Mouse (Mus musculus) left cerebral cortex, postnatal 36 days (tissue): Measurements from ENCODE around the gene 4930503B20Rik. TPM values are rescaled to one million over a fixed set of nuclear protein-coding genes. Genes with fewer than 3 reads are reported as not detected.

Source experiments
- DNase-seq, 2 experiments: peaks; one replicate each; pipeline ENCODE4 v3.0.0; 2021 to 2022; ENCODE audit warnings: low spot score in 2 of 2, mixed read lengths in 1 of 2
- intact Hi-C: fragments of 180-260 bp; cut with DNase I; formaldehyde crosslinking; loops from one replicate; pipeline ENCODE4 v1.15.1; 2025
- total RNA-seq, 2 experiments: library from RNA; stranded (reverse); gene quantifications; 2 replicates each; pipeline ENCODE4 v1.2.3; 2021

Gene 4930503B20Rik
- total RNA-seq, result not detected

DNA sequence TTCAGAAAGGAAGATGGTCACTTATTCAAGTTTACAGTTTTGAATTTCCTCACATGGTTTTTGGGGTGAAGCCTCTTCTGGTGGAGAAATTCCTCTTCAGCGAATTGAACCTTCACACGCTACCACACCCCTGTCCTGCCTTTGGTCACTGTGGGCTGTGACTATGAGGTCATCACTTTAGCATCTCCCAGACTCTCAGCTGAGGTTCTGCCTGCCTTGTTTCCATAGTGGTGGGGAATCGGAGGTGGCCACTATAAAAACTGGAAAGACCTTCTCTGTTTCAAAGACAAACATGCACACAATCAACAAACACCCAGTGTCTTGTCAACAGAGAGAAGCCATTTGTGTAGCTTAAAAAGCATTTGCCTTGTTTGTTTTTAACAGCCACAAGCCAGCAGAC lies at the start of gene 4930503B20Rik:
Gene 4930503B20Rik (minus strand): TSS at position 101 of the 400 bp plus-strand sequence.
- intact Hi-C loops, result no loop called here
- DNase-seq, result no peak

DNA sequence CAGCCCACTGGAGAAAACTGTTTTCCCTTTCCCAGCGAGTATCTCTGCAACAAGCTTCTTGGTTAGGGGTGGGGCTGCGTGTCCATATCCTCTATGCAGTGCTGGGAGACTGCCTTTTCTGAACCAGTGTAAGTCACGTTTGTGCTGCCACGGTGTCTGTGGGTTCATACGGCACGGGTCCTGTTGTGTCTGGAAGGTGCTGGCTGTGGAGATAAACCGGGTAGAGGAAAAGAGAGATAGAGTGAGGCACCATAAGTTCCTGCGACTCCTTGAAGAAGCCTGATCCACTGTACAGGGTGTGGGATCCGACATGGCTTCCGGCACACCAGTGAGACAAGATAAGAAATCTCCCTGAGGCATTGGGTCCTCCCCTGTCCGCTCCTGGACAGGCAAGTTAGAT lies 48.9 kb upstream of the 4930503B20Rik start:
- DNase-seq, result no peak
- intact Hi-C loops, result no loop called here

DNA sequence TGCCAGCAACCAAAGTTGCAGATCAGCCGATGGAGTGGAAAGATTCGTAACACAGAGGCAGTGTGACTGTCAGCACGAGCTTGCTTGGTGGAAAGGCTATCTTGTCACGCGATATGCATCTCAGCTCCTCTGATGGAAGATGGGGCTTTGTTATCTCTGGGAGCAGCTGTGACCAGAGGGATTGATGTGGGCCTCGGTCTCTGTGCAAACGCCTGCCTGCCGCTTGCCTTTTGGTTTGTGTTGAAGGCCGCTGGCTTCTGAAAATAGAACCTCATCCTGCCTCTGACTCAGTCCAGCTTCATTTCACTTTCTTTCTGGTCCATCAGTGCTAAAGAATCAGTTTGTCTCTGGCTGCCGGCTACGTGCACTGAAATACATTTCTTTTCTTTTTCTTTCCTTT lies 47.9 kb upstream of the 4930503B20Rik start:
- no peak for DNase-seq
- intact Hi-C loops, result no loop called here

DNA sequence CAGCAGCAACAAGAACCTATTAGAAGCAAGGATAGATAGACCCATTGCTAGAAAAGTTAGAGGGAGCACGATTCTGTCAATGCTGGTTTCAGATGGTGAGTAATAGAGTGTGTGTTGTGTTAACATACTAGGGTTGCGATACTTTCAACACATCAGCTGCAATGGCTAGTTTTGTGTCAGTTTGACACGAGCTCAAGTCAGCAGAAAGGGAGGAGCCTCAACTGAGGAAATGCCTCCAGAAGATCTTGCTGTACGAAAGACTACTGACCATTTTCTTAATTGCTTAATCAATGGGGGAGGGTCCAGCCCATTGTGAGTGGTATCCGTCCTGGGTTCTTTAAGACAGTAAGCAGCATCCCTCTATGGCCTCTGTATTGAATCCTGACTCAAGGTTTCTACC lies 41.4 kb upstream of the 4930503B20Rik start:
- intact Hi-C loops, result no loop called here
- DNase-seq, result no peak

DNA sequence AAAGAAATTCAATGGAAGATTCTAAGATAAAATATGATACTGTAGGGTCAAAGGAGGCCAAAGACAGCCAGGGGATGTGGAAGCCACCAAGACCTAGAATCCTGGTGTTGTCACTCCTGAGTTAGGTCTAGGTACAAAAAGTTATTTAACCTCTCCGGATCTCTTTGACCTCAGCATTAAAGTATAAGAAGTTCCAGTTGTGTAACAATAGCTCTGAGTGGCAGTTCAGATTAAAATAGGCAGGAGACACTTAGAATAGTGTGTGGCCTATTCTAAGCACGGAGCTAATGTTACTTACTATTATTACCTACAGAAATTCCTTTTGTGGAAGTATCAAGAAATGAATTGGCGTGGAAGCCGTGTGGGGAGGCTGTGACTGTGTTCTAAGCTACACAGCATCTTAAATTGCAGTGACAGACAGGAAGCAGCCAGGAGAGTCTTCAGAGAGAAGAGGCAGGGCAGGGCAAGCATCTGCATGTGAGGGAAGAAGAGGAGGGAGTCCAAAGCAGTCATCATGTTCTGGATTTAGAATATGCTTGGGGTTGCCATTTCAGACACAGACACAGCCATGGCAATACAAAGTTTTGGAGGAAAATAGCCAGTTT lies 36.1 kb upstream of the 4930503B20Rik start:
- DNase-seq, result no peak
- intact Hi-C loops, result loop anchor here (5.0 kb wide), 1 partner anchor 85 kb away; no protein-coding TSS in a partner anchor

DNA sequence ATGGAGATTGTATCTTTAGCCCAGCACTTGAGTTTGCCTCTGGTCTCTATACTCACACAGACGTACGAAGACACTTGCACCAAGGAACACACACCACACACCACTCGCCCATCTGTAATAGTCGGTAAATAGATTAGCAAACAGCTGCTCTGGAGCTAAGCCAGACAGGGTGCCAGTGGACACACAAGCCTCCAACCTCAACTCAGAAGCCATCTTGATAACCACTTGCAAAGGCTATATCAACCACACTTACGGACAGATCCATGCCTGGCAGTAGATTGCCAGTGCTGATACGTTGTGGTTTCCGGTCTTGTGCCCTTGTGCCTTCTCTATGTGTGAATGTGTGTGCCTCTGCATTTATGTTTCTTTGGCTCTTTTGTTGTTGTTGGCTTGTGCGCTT lies 35.3 kb upstream of the 4930503B20Rik start:
- DNase-seq, result no peak
- intact Hi-C loops, result loop anchor here (5.0 kb wide), 1 partner anchor 86 kb away; no protein-coding TSS in a partner anchor

DNA sequence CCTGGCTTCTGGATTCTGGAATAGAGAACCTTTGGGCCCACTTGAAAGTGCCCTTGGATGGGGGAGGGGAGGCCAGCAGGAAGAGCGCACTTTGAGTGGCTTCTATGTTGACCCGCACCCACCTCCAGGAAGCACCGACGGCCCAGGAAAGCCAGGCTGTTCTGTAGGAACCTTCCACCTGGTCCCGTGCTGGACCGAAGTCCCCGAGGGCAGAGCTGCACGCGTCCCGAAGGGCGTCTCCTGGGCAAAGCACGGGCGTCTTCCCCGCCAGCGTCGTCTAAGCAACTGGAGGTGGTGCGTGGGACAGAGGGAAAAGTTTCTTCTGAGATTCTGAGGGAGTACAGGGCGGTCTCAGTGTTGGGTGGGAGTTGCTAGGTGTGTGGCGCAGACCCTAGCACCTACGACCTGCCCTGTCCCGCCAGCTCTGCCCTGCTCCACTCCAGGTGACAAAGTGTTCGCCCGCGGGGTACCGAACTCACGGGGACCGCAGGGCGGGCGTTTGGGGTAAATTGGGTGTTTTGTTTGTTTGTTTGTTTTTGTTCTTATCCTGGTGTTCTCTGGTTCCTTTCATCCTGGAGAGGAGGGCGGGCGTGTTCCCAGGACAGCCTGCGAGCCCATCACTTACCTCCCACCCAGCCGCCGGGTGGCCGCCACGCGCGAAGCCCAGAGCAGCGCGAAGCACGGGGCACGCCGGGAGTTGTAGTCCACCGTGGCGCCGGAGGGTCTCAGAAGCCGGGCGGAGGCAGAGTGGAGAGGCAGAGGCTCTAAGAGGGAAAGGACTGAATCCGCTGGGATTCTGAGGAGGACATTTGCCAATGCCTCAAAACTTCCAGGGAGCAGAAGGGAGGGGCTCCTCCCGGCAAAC lies 33.9 kb upstream of the 4930503B20Rik start, which contains the start of gene Samd13:
Gene Samd13 (minus strand): TSS at position 782 of the 865 bp plus-strand sequence.
- intact Hi-C loops, result loop anchor here (2.0 to 5.0 kb wide), 3 partner anchors 64 to 118 kb away; no protein-coding TSS in a partner anchor
- DNase-seq, result peak; percentile 43 to 54

DNA sequence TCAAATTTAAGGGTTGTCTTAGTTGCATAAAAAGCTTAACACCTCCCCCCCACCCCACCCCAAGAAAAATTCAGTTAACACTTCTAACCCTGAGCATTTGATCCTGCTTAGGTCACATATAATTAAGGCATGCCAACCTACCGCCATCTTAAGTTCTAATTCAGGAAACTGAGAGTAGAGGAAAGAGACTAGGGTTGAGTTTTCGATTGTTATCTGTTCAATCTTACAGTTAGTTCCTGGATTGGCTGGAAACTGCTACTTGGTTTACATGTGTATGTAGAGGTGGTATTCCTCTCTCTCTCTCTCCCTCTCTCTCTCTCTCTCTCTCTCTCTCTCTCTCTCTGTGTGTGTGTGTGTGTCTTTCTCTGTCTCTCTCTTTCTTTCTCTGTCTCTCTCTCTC lies 32.0 kb upstream of the 4930503B20Rik start:
- intact Hi-C loops, result loop anchor here (5.0 kb wide), 1 partner anchor 116 kb away; no protein-coding TSS in a partner anchor
- DNase-seq, result no peak

DNA sequence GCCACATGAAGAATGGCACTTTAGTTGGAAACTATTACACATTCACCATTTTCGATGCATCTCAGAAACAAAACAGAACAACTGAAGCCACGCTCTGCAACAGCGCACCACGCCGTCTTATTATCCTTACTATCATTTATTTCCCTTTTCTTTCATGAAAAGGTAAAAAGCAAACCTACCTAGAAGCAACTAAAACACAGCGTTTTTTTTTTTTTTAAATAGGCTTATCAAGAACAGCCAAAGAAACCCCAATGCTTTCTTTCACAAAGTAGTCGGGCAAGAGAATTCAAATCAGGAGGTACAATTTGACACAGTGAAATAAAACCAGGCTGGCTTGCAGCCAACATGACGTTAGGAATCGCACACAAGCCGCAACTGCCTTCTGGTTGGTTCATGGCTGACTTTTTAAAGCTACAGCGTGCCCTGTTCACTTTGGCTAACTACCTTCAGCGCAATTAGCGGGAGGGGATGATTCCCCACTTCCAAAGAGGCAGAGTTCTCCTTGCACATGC lies 31.1 kb upstream of the 4930503B20Rik start:
- intact Hi-C loops, result loop anchor here (5.0 kb wide), 1 partner anchor 115 kb away; no protein-coding TSS in a partner anchor
- peak; percentile 48 to 60 for DNase-seq

DNA sequence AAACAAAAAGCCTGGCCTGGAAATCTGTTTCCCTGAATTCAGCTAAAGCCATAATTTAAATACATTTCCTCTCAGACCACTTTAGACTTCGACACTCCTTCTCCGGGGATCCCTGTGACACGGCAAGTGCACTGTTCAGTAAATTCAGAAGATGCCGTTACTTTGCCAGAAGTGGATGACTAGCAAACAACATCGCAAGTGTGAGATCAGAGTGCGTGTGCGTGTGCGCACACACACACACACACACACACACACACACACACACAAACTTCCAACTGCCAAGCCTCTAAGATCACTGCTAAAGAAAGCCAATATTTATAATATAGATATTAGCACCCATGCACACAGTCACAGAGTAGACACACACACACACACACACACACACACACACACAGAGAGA lies 30.6 kb upstream of the 4930503B20Rik start:
- intact Hi-C loops, result loop anchor here (5.0 kb wide), 1 partner anchor 114 kb away; no protein-coding TSS in a partner anchor
- no peak for DNase-seq

DNA sequence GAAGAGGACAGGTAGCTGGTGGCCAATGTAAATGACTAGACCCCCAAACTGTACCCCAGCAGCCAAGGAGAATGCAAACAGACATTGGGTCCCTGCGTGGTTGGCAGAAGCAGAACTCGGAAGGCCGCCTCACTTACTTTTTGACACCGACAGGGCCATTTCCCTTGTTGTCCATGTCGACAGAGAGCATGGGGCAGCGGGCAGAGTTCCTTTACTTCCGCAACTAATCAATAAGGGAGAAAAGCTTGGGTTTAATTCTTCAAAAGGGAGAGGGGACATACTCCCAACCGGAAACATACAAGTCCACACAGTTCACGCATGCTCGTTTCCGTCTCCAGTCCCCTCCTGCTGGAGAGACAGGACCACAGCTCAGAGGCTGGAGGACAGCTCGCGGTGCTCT lies 29.5 kb upstream of the 4930503B20Rik start:
- no peak for DNase-seq
- intact Hi-C loops, result loop anchor here (5.0 kb wide), 1 partner anchor 113 kb away; no protein-coding TSS in a partner anchor

DNA sequence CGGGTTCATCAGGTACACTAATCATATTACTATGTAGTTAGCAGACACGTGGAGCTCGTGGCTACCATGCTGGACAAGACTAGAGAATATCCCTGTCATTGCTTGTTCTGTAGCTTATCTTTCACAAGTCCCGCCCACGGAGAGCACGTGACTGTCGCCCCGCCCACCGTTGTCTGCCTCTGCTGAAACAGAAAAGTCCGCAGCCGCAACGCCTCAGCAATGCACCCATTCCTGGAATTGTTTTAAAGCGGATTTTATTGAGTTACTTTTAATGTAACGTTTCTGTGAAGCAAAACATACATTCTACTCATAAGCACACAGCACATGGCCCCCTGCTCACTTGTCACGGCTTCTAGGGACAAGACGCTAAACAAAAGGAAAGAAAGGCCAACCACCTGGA lies 28.5 kb upstream of the 4930503B20Rik start:
- DNase-seq, result no peak
- intact Hi-C loops, result loop anchor here (5.0 kb wide), 1 partner anchor 112 kb away; no protein-coding TSS in a partner anchor

DNA sequence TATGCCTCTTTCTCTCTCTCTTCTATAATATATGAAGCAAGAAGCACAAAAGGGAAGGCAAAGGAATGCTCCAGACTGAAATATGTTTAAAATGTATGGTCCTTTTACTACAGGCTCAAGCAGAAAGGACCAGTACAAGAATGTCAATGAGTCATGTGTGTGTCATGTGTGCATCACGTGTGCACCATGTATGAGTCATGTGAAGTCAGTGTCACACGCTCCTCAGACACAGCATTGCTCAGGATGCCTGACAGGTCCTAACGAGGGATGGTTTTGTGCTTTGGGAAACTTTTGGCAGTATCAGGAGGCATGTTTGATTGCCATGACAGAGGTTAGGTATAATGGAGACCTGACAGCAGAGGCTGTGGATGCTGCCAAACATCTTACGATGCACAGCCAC lies 25.1 kb upstream of the 4930503B20Rik start:
- no peak for DNase-seq
- intact Hi-C loops, result no loop called here

DNA sequence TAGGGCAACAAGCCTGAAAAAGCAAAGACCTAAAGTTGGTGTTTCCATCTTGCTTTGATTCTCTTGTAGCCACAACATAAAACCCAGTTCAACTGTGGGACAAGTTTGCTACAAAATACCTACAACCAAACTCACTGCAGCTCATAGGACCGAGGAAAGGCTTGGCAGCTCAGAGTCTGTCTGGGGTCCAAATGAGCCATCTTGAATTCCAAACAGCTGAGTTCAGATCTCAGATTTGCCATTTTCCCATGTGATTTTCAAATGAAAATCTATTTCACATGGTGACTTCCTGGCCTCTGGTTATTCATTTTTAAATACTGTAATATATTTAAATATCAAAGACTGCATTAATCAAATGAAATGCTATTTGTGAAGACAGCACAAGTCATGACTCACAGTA lies 24.0 kb upstream of the 4930503B20Rik start:
- no peak for DNase-seq
- intact Hi-C loops, result no loop called here

DNA sequence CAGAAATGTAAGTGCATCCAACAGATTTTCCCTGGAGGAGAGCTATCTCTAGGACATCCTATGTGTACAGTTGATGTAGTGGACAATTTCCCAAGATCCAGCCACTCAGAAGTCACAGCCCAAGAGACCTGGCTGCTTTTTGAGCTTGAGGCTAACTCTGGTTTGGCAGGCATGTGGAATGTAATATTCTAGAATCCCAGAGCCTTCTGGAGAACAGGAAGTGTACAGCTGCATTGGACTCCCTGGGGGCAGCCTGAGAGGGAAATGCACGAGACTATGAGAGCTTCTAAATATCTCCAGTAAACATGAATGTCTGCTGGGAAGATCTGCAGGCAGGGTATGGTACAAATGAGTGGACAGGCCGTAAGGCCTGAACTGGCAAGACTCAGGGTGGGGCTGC lies 20.0 kb upstream of the 4930503B20Rik start:
- DNase-seq, result no peak
- intact Hi-C loops, result no loop called here

DNA sequence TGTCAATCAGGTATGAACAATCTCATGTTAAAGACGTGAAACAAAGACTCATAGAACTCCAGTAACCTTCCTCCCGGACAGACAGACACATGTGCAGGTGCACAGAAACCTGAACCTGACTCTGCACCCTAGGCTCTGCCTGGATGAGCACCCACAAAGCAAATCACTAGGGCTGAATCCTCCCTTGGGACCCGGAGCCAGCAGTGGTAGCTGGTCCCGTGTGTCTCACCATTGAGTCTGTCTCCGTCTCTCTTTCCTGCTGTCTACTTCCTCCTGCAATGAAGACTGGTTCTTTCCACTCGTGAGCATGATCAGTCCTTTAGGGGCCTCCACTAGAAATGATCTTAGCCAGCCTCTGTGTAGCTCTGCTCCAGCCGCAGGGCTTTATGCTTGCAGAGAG lies 10.8 kb upstream of the 4930503B20Rik start:
- no peak for DNase-seq
- intact Hi-C loops, result no loop called here

DNA sequence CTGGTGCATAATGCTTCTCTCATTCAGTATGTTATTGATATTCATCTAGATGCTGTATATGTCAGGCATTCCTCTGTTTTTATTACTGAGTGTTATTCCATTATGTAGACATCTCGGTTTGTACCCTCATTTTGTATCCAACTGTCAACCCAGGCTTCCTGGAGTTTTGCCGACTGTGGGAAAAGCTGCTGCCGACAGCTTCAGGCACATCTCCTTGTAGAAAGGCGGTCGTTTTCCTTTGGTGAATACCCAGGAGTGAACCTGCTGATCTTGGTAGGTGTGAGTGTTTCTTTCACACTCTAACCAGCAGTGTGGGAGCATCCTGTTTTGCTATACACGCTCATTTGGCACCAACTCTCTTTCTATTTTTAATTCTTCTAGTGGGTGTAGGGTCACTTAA lies 9.9 kb upstream of the 4930503B20Rik start:
- DNase-seq, result no peak

DNA sequence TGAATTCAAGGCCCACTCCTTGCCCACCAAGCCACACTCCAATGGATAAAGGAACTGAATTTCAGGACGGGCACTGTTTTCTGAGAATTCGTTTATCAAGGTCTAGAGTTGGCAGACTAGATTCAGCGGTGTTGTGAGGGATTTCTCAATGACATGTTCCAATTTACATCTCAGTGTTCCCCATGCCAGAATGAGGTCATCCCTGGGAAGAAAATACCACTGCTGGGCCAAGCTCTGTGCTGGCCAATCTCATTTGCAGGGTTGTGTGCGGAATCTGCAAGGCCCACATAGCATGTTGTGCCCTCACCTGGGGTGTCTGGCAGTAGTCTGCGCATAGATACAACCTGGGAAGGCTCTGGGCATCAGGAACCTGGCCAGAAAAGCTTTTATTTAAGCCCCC lies 8.2 kb upstream of the 4930503B20Rik start:
- DNase-seq, result no peak
- intact Hi-C loops, result no loop called here

More for the DNA sequence above, 9.9 kb upstream of the 4930503B20Rik start:
- intact Hi-C loops, result no loop called here

DNA sequence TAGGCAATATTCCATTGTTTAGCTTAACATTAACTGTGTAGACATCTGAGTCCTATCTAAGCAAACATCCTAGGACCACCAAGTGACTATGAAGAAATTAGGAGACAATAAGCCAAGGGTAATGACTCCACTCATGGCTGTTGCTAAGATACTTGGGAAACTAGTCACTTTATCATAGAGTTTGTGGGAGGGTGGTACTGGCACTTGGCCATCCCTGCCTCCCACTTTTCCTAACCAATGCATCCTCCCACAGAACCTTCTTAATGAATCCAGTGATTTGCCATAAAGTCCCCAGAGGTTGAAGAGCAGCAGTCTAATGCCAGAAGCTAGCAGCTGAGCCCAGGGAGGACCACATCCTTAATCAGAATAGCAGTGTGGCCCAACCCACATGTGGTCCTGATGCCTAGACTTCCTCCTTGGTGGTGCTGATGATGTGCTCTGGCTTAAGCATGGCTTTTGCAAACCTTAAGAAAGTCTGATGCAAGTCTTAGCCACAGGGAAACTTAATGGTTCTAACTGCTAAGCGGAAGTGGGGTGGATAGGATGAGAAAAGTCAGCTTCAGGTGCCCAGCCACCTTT lies 7.0 kb upstream of the 4930503B20Rik start:
- intact Hi-C loops, result no loop called here
- DNase-seq, result no peak

DNA sequence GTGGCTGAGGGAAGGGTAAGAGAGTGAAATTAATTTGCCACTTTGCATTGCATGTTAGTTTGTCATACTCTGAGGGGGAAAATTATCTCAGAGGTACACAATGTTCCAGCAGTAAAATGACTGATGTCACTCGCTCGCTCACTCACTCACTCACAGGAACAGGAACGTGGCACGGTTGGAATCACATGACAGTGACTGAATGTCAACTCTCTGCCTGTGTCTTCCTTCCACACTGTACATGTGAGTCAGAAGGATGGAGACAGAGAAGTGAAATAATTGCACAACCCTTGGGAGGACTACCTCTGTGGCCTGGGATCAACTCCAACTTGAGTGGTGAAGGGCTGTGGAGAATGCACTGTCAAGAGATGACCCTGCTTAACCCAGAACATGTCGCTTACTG lies 6.3 kb upstream of the 4930503B20Rik start:
- DNase-seq, result no peak
- intact Hi-C loops, result no loop called here
